Mouse (Mus musculus): ENCODE measurements at regions not wholly inside any gene's neighbourhood (a gene's known extent, or its start where the extent isn't known, plus 50 kb on each side); places are given as distances from the start of the nearest gene placed in this dataset.

DNA sequence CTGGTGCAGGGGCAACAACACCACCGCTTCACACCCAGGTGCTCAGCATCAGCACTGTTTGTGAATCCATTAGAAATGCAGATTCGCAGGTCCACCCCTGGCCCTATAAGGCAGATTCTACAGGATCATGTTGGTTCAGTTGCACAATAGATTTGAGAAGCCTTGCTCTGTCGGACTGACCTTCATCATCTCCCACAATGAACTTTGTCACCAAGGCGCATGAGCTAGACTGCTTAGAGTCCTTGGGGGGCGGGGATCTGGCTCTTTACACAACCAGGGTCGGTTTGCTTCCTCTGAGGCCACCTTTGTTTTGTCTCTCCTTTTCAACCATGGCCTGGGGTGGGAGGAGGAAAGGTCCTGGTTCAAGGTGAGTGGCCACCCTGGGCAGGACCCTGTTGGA is 209.7 kb downstream of the Igsf11 start:
- Histone ChIP-seq H3K4me3 (ENCODE audit: low read depth, low read length) (no peak overlapping the region), H3K27ac (ENCODE audit: low read depth, low read length) (no peak overlapping the region), H3K27me3 (replicated peaks; ENCODE audit: control insufficient read depth, insufficient read depth, low read length) (no peaks in the 10 kb centered on the region), H3K9me3 (replicated peaks; ENCODE audit: control insufficient read depth, low read length) (no peaks in the 10 kb centered on the region), H3K9ac (ENCODE audit: low read length) (no peak overlapping the region), H3K36me3 (ENCODE audit: control insufficient read depth, insufficient read depth, low read length) (no peaks in the 10 kb centered on the region), H3K4me1 (ENCODE audit: control insufficient read depth, insufficient read depth, low read length) (no peaks in the 10 kb centered on the region), H3K4me2 (ENCODE audit: low read length) (no peak overlapping the region)
- 49% methylated on average over 6 of the region's 6 CpGs for WGBS
- no peak for ATAC-seq
- DNase-seq (ENCODE audit: low spot score) = no peak

DNA sequence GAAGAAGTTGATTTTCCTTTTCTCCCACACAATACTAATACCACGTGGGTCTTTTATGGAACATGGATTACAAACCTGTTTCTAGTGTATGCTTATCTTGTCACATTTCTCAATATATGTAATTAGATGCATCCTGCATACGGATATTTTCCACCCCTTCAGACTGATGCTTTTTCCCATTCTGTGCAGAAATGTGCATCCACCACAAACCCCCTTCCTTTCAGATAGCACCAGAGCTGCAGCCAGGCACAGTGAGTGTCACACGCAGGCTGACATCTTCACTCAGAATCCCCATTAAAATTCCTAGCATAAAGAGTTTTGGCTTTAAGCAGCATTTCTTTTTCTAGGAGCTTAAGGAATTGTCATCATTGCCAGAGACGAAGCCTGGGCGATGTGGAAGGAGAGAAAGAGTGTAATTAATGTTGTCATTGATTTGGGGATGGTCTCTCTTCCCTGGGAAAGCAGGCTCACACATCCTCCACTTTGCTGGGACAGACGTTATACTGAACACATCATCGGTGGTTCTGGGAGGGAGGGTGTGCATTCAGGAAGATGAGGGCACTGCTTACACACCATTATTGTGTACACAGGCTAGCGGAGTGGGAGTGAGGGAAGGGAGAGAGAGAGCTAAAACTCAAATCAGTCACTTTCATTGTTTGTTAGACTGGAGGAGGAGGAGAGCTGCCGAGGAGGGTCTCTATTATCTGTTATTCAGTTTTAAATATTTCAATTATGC is 211.1 kb downstream of the Igsf11 start:
- Histone ChIP-seq H3K9me3 (replicated peaks; ENCODE audit: control insufficient read depth, low read length) (no peaks in the 10 kb centered on the region), H3K4me3 (ENCODE audit: low read depth, low read length) (no peak overlapping the region), H3K9ac (ENCODE audit: low read length) (no peak overlapping the region), H3K4me2 (ENCODE audit: low read length) (no peak overlapping the region), H3K27me3 (replicated peaks; ENCODE audit: control insufficient read depth, insufficient read depth, low read length) (no peaks in the 10 kb centered on the region), H3K4me1 (ENCODE audit: control insufficient read depth, insufficient read depth, low read length) (no peaks in the 10 kb centered on the region), H3K36me3 (ENCODE audit: control insufficient read depth, insufficient read depth, low read length) (no peaks in the 10 kb centered on the region), H3K27ac (ENCODE audit: low read depth, low read length) (0 out of 2 replicates have a peak overlapping the region, but pooled peaks have one; percentile 29)
- ATAC-seq (peak; percentile 62), DNase-seq (ENCODE audit: low spot score) (peak; percentile 27)
- WGBS = 46% methylated on average over 9 of the region's 9 CpGs

GRCm38 (mm10) chr16:39109383-39110033 is 217.0 kb downstream of the Igsf11 start:
- no peaks in the 10 kb centered on the region for H3K9me3 ChIP-seq (replicated peaks; ENCODE audit: control insufficient read depth, low read length)
- ATAC-seq = peak; percentile 75
- H3K36me3 ChIP-seq (ENCODE audit: control insufficient read depth, insufficient read depth, low read length) = no peaks in the 10 kb centered on the region
- no peaks in the 10 kb centered on the region for H3K4me1 ChIP-seq (ENCODE audit: control insufficient read depth, insufficient read depth, low read length)
- peak; percentile 83 for DNase-seq (ENCODE audit: low spot score)
- H3K4me2 ChIP-seq (ENCODE audit: low read length) = peak overlapping the region; percentile 46
- peak overlapping the region; percentile 40; the same call in 1 of the 2 replicates for H3K9ac ChIP-seq (ENCODE audit: low read length)
- H3K4me3 ChIP-seq (ENCODE audit: low read depth, low read length) = peak overlapping the region; percentile 18
- no peaks in the 10 kb centered on the region for H3K27me3 ChIP-seq (replicated peaks; ENCODE audit: control insufficient read depth, insufficient read depth, low read length)
- H3K27ac ChIP-seq (ENCODE audit: low read depth, low read length) = no peak overlapping the region
- 19% methylated on average over 15 of the region's 15 CpGs for WGBS

GRCm38 (mm10) chr16:39110089-39110488 is 217.6 kb downstream of the Igsf11 start:
- H3K9ac ChIP-seq (ENCODE audit: low read length) = no peak overlapping the region
- 85% methylated on average over 5 of the region's 5 CpGs for WGBS
- H3K27me3 ChIP-seq (replicated peaks; ENCODE audit: control insufficient read depth, insufficient read depth, low read length) = no peaks in the 10 kb centered on the region
- H3K4me3 ChIP-seq (ENCODE audit: low read depth, low read length) = peak overlapping the region; percentile 18; the same call in 1 of the 2 replicates
- no peak overlapping the region for H3K27ac ChIP-seq (ENCODE audit: low read depth, low read length)
- DNase-seq (ENCODE audit: low spot score) (no peak), ATAC-seq (peak; percentile 27; the same call in 1 of the 2 replicates)
- no peaks in the 10 kb centered on the region for H3K36me3 ChIP-seq (ENCODE audit: control insufficient read depth, insufficient read depth, low read length)
- H3K4me2 ChIP-seq (ENCODE audit: low read length) = peak overlapping the region; percentile 46; the same call in 1 of the 2 replicates
- no peaks in the 10 kb centered on the region for H3K4me1 ChIP-seq (ENCODE audit: control insufficient read depth, insufficient read depth, low read length)
- no peaks in the 10 kb centered on the region for H3K9me3 ChIP-seq (replicated peaks; ENCODE audit: control insufficient read depth, low read length)

DNA sequence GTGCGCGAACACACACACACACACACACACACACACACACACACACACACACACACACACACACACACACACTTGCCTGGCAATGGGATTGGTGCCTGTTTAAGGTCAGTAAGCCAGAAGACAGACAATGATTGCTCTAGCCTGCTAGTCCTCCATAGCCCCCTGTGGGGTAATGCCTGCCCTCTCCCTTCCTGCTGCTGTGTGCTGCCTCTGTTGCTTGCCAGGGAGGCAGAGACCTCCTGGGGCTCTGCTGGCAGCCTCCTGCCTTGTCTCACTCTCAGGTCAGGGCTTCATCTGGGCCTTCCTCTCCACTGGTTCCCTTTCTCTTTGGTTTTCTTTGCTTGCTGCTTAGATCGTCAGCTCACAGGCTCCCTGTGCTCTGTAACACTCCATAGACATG is 225.6 kb downstream of the Igsf11 start:
- WGBS = 63% methylated on average over 3 of the region's 3 CpGs
- no peak for DNase-seq (ENCODE audit: low spot score)
- Histone ChIP-seq H3K27me3 (replicated peaks; ENCODE audit: control insufficient read depth, insufficient read depth, low read length) (no peaks in the 10 kb centered on the region), H3K36me3 (ENCODE audit: control insufficient read depth, insufficient read depth, low read length) (no peaks in the 10 kb centered on the region), H3K27ac (ENCODE audit: low read depth, low read length) (no peak overlapping the region), H3K4me3 (ENCODE audit: low read depth, low read length) (no peak overlapping the region), H3K9ac (ENCODE audit: low read length) (no peak overlapping the region), H3K9me3 (replicated peaks; ENCODE audit: control insufficient read depth, low read length) (no peaks in the 10 kb centered on the region), H3K4me1 (ENCODE audit: control insufficient read depth, insufficient read depth, low read length) (no peaks in the 10 kb centered on the region), H3K4me2 (ENCODE audit: low read length) (no peak overlapping the region)
- ATAC-seq = no peak

DNA sequence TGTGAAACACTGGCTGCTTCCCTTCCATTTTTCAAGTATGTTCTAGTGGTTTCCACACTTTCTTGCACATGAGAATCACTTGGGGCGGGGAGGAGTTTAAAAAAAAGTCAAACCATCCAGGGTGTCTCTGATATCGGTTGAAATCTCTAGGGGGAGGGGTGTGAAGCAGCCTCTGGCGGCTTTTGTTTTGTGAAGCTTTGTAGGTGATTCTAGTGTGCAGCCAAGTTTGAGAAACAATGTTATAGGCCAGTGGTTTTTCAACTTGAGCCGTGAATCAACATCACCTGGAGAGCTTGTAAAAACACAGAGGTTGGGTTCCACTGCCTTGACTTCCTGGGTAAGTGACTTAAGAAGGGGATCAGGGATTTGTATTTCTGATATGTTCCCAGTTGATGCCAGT is 227.3 kb downstream of the Igsf11 start:
- H3K4me2 ChIP-seq (ENCODE audit: low read length) = no peak overlapping the region
- H3K27me3 ChIP-seq (replicated peaks; ENCODE audit: control insufficient read depth, insufficient read depth, low read length) = no peaks in the 10 kb centered on the region
- ATAC-seq (no peak), DNase-seq (ENCODE audit: low spot score) (no peak)
- no peak overlapping the region for H3K27ac ChIP-seq (ENCODE audit: low read depth, low read length)
- 49% methylated on average over 4 of the region's 4 CpGs for WGBS
- H3K9me3 ChIP-seq (replicated peaks; ENCODE audit: control insufficient read depth, low read length) = no peaks in the 10 kb centered on the region
- no peaks in the 10 kb centered on the region for H3K4me1 ChIP-seq (ENCODE audit: control insufficient read depth, insufficient read depth, low read length)
- no peaks in the 10 kb centered on the region for H3K36me3 ChIP-seq (ENCODE audit: control insufficient read depth, insufficient read depth, low read length)
- H3K4me3 ChIP-seq (ENCODE audit: low read depth, low read length) = no peak overlapping the region
- no peak overlapping the region for H3K9ac ChIP-seq (ENCODE audit: low read length)

DNA sequence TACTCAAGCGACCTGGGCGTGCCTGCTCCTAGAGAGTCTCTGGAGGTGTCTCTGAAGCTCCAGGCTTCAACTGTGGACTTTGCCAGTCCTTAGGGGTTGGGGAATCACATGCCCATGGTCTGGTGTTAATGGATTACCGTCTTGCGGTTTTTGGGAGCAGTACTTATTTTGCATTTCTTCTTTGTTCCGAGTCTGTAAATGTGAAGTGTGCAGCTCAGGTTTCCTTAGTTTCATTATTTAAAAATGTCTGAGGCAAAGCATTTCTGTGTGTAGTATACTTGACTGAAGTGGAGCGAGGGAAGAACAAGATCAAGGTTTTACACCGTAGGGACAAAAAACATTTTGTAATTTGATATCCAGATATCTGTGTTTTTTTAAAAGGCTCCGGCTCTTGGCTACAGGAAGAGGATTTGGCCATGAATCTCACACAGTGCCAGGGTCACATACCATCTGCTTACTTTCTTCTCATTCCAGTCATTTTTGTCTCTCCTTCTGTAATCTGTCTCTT is 231.0 kb downstream of the Igsf11 start:
- no peak for DNase-seq (ENCODE audit: low spot score)
- no peak for ATAC-seq
- H3K36me3 ChIP-seq (ENCODE audit: control insufficient read depth, insufficient read depth, low read length) = no peaks in the 10 kb centered on the region
- no peak overlapping the region for H3K4me3 ChIP-seq (ENCODE audit: low read depth, low read length)
- no peaks in the 10 kb centered on the region for H3K9me3 ChIP-seq (replicated peaks; ENCODE audit: control insufficient read depth, low read length)
- H3K4me2 ChIP-seq (ENCODE audit: low read length) = no peak overlapping the region
- H3K4me1 ChIP-seq (ENCODE audit: control insufficient read depth, insufficient read depth, low read length) = no peaks in the 10 kb centered on the region
- H3K27ac ChIP-seq (ENCODE audit: low read depth, low read length) = no peak overlapping the region
- H3K9ac ChIP-seq (ENCODE audit: low read length) = no peak overlapping the region
- no peaks in the 10 kb centered on the region for H3K27me3 ChIP-seq (replicated peaks; ENCODE audit: control insufficient read depth, insufficient read depth, low read length)
- WGBS = 78% methylated on average over 8 of the region's 8 CpGs

DNA sequence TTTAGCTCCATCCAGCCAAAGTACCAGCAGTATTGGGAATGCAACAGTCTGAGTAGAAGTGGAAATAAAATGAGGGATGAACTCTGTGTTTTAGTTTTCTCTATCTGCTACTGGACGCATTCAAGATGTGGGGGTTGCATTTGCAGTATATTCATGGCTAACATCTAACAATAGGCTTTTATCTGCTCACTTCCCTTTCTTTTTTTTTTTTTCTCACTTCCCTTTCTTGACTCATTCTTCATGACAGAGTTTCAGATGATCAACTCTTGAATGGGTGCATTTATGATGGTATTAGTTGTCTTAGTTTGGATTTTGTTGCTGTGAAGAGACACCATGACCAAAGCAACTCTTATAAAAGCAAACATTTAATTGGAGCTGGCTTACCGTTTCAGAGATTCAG is 240.0 kb downstream of the Igsf11 start:
- H3K27me3 ChIP-seq (replicated peaks; ENCODE audit: control insufficient read depth, insufficient read depth, low read length) = no peaks in the 10 kb centered on the region
- WGBS = 93% methylated on average over 2 of the region's 2 CpGs
- ATAC-seq = no peak
- no peak overlapping the region for H3K9ac ChIP-seq (ENCODE audit: low read length)
- H3K4me1 ChIP-seq (ENCODE audit: control insufficient read depth, insufficient read depth, low read length) = no peaks in the 10 kb centered on the region
- no peak for DNase-seq (ENCODE audit: low spot score)
- H3K27ac ChIP-seq (ENCODE audit: low read depth, low read length) = no peak overlapping the region
- H3K36me3 ChIP-seq (ENCODE audit: control insufficient read depth, insufficient read depth, low read length) = no peaks in the 10 kb centered on the region
- H3K9me3 ChIP-seq (replicated peaks; ENCODE audit: control insufficient read depth, low read length) = no peaks in the 10 kb centered on the region
- H3K4me2 ChIP-seq (ENCODE audit: low read length) = no peak overlapping the region
- no peak overlapping the region for H3K4me3 ChIP-seq (ENCODE audit: low read depth, low read length)

GRCm38 (mm10) chr16:39135777-39136176 is 243.3 kb downstream of the Igsf11 start:
- no peak overlapping the region for H3K4me2 ChIP-seq (ENCODE audit: low read length)
- no peaks in the 10 kb centered on the region for H3K4me1 ChIP-seq (ENCODE audit: control insufficient read depth, insufficient read depth, low read length)
- ATAC-seq (no peak), DNase-seq (ENCODE audit: low spot score) (no peak)
- H3K9me3 ChIP-seq (replicated peaks; ENCODE audit: control insufficient read depth, low read length) = no peaks in the 10 kb centered on the region
- 71% methylated on average over 4 of the region's 4 CpGs for WGBS
- H3K4me3 ChIP-seq (ENCODE audit: low read depth, low read length) = no peak overlapping the region
- H3K36me3 ChIP-seq (ENCODE audit: control insufficient read depth, insufficient read depth, low read length) = no peaks in the 10 kb centered on the region
- H3K27ac ChIP-seq (ENCODE audit: low read depth, low read length) = no peak overlapping the region
- no peaks in the 10 kb centered on the region for H3K27me3 ChIP-seq (replicated peaks; ENCODE audit: control insufficient read depth, insufficient read depth, low read length)
- H3K9ac ChIP-seq (ENCODE audit: low read length) = no peak overlapping the region
